Mouse (Mus musculus): Measurements from ENCODE around the gene Cyp4a31. TPM values are rescaled to one million over a fixed set of nuclear protein-coding genes. Genes with fewer than 3 reads are reported as not detected.

The Cyp4a31 gene
- total and polyA plus RNA-seq, 3 experiments, result not detected

DNA sequence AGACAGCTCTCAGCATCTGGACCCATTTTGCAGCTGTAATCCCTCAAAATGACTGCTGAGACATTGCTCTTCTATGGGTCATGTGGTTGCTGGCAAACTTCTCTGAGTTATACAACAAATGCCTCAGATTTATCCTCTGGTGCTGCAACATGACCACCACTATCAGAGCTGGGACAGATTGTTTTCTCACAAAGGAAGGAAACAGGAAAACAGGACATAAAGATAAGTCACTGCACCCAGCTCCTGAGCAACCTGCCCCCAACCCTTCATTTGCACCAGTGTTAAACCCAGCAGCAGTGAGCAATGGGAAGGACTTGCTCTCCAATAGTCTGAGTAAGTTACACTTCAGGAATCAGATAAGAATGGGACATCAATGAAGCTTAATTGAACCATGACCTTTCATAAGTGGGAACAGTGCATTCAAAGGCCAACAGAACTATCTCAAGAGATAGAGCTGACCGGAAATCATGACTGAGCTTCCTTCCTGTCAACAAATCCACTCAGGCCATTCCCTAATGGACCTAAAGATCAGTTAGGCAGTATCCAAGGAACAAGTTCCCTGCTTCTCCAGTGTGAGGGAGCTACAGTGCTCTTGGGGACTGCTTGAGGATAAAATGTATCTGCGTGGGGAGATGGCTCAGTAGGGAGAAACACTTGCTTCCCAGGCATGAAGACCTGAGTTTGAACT lies 17.2 kb upstream of the Cyp4a31 start:
- dilution Hi-C loops (cut with MboI; ENCODE audit: extremely low pct_ligation_motif_present, extremely low pct_unique_long_range_greater_than_20kb, low sequenced_read_pairs), result no loop called here
- H3K27ac ChIP-seq (ENCODE audit: insufficient read depth, low read depth), result no peak overlapping the region
- no peak for DNase-seq (ENCODE audit: extremely low read depth)
- H3K79me2 ChIP-seq (replicated peaks; ENCODE audit: control insufficient read depth, extremely low read depth, insufficient read depth, poor library complexity, severe bottlenecking), result no peaks in the 10 kb centered on the region
- no peak overlapping the region for H3K4me3 ChIP-seq (replicated peaks in 1 of 3; ENCODE audit: low read depth in 2 of 3, low read length in 2 of 3, poor library complexity in 1 of 3)
- H3K9me3 ChIP-seq (replicated peaks; ENCODE audit: low read length), result no peaks in the 10 kb centered on the region
- TF ChIP-seq SIN3A (IDR thresholded peaks at IDR 0.05; ENCODE audit: low read length) (no peak), POLR2AphosphoS2 (IDR thresholded peaks at IDR 0.05; ENCODE audit: low read depth, low read length) (no peak), MEF2A (IDR thresholded peaks at IDR 0.05; ENCODE audit: borderline replicate concordance, low read depth, low read length) (no peak), USF2 (conservative IDR thresholded peaks at IDR 0.05; ENCODE audit: low read depth, low read length) (no peak), NRF1 (IDR thresholded peaks at IDR 0.05; ENCODE audit: low read depth, low read length) (no peak), MAFK (IDR thresholded peaks at IDR 0.05; ENCODE audit: insufficient replicate concordance, low read length) (no peak), ELF1 (IDR thresholded peaks at IDR 0.05; ENCODE audit: low read depth, low read length) (no peak), E2F4 (IDR thresholded peaks at IDR 0.05; ENCODE audit: insufficient replicate concordance, low read depth, low read length) (no peak), IRF4 (IDR thresholded peaks at IDR 0.05; ENCODE audit: low read depth, low read length) (no peak), UBTF (IDR thresholded peaks at IDR 0.05; ENCODE audit: low read depth, low read length) (no peak), RAD21 (IDR thresholded peaks at IDR 0.05; ENCODE audit: low read depth, low read length) (no peak)
- in situ Hi-C loops (cut with MboI; ENCODE audit: low pct_ligation_motif_present, low pct_unique_long_range_greater_than_20kb, low sequenced_read_pairs), result no loop called here
- no peak overlapping the region for H3K4me2 ChIP-seq (ENCODE audit: insufficient read depth, low read depth, poor library complexity, severe bottlenecking)
- no peaks in the 10 kb centered on the region for H3K4me1 ChIP-seq (ENCODE audit: control insufficient read depth in 1 of 2, insufficient read depth in 2 of 2)
- H3K27me3 ChIP-seq (replicated peaks), result peaks cover 26% of the 10 kb centered on the region
- H3K36me3 ChIP-seq (replicated peaks in 1 of 2; ENCODE audit: control insufficient read depth in 1 of 2, insufficient read depth in 1 of 2, low read length in 1 of 2), result no peaks in the 10 kb centered on the region
- H3K9ac ChIP-seq (ENCODE audit: insufficient read depth, low read depth), result no peak overlapping the region

DNA sequence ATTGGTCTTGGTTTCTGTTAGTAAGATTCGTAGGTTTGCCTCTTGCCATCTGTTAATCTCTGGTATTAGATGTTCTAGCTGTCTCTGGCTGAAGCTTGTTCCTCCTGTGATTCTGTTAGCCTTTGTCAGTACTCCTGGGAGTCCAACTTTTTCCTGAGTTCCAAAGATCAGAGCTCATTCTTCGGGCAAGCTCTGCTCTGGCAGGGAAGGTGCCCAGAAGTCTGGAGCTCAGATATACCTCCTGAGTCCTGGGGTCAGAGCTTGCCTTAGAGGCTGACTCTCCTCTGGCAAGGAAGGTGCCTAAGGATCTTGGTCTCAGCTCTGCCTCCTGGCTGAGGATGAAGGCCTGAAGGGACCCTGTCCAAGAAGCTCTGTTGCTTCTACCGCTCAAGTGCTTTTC lies 10.7 kb upstream of the Cyp4a31 start:
- Histone ChIP-seq H3K4me2 (ENCODE audit: insufficient read depth, low read depth, poor library complexity, severe bottlenecking) (no peak overlapping the region), H3K27ac (ENCODE audit: insufficient read depth, low read depth) (no peak overlapping the region), H3K27me3 (replicated peaks) (peaks cover 21% of the 10 kb centered on the region), H3K79me2 (replicated peaks; ENCODE audit: control insufficient read depth, extremely low read depth, insufficient read depth, poor library complexity, severe bottlenecking) (no peaks in the 10 kb centered on the region), H3K4me3 (replicated peaks in 1 of 3; ENCODE audit: low read depth in 2 of 3, low read length in 2 of 3, poor library complexity in 1 of 3) (no peak overlapping the region), H3K9ac (ENCODE audit: insufficient read depth, low read depth) (no peak overlapping the region), H3K4me1 (ENCODE audit: control insufficient read depth in 1 of 2, insufficient read depth in 2 of 2) (no peaks in the 10 kb centered on the region), H3K9me3 (replicated peaks; ENCODE audit: low read length) (no peaks in the 10 kb centered on the region), H3K36me3 (replicated peaks in 1 of 2; ENCODE audit: control insufficient read depth in 1 of 2, insufficient read depth in 1 of 2, low read length in 1 of 2) (no peaks in the 10 kb centered on the region)
- no peak for DNase-seq (ENCODE audit: extremely low read depth)
- in situ Hi-C loops (cut with MboI; ENCODE audit: low pct_ligation_motif_present, low pct_unique_long_range_greater_than_20kb, low sequenced_read_pairs), result no loop called here
- dilution Hi-C loops (cut with MboI; ENCODE audit: extremely low pct_ligation_motif_present, extremely low pct_unique_long_range_greater_than_20kb, low sequenced_read_pairs), result no loop called here
- no peak for TF ChIP-seq ZNF384 (IDR thresholded peaks at IDR 0.05; ENCODE audit: low read depth, low read length)
- no peak for TF ChIP-seq UBTF (IDR thresholded peaks at IDR 0.05; ENCODE audit: low read depth, low read length)
- TF ChIP-seq CHD1 (IDR thresholded peaks at IDR 0.05; ENCODE audit: low read depth, low read length), result no peak
- no peak for TF ChIP-seq CTCF (conservative IDR thresholded peaks at IDR 0.05 in 1 of 2, IDR thresholded peaks at IDR 0.05 in 1 of 2; ENCODE audit: low read depth in 2 of 2, low read length in 2 of 2)
